Comparison of ENCODE assay signal across 8 mouse cellular contexts in genomic region chr4:133931349-133931748, GRCm38 (mm10). TPM values are rescaled to one million over a fixed set of nuclear protein-coding genes. Genes with fewer than 3 reads are reported as not detected.
DNase-seq lines count a peak whose midpoint lies in the region; ATAC-seq and TF ChIP-seq lines count a peak whose summit lies in the region.

No protein-coding gene starts in this region.

- H3K27me3 ChIP-seq in heart, embryonic 13.5 days (replicated peaks): no peaks in the 10 kb centered on the region
- no peaks in the 10 kb centered on the region for H3K27me3 ChIP-seq in stomach, postnatal 0 days (ENCODE audit: control insufficient read depth, insufficient read depth, low read length)
- H3K27me3 ChIP-seq in forebrain, embryonic 12.5 days: no peaks in the 10 kb centered on the region

- no peak overlapping the region for H3K27ac ChIP-seq in heart, embryonic 13.5 days (replicated peaks)
- H3K27ac ChIP-seq in stomach, postnatal 0 days (replicated peaks): no peak overlapping the region
- H3K27ac ChIP-seq in forebrain, embryonic 12.5 days: no peak overlapping the region

- H3K36me3 ChIP-seq in heart, embryonic 13.5 days: no peaks in the 10 kb centered on the region
- no peaks in the 10 kb centered on the region for H3K36me3 ChIP-seq in stomach, postnatal 0 days (ENCODE audit: control insufficient read depth, insufficient read depth, low read length)
- no peaks in the 10 kb centered on the region for H3K36me3 ChIP-seq in forebrain, embryonic 12.5 days (replicated peaks)

- H3K9ac ChIP-seq in heart, embryonic 13.5 days: no peak overlapping the region
- H3K9ac ChIP-seq in stomach, postnatal 0 days (ENCODE audit: low read length): no peak overlapping the region
- no peak overlapping the region for H3K9ac ChIP-seq in forebrain, embryonic 12.5 days

- intact Hi-C loops in heart, postnatal 25 days (cut with DNase I): loop anchor here (5.0 kb wide), 1 partner anchor 36 kb away; the partner anchor contains the start of gene Hmgn2

- H3K9me3 ChIP-seq in heart, embryonic 13.5 days: no peaks in the 10 kb centered on the region
- no peaks in the 10 kb centered on the region for H3K9me3 ChIP-seq in stomach, postnatal 0 days (ENCODE audit: control insufficient read depth, low read length)
- no peaks in the 10 kb centered on the region for H3K9me3 ChIP-seq in forebrain, embryonic 12.5 days

- peak overlapping the region; percentile 24; the same call in 1 of the 2 replicates for H3K4me2 ChIP-seq in heart, embryonic 13.5 days
- H3K4me2 ChIP-seq in stomach, postnatal 0 days (replicated peaks; ENCODE audit: low read depth): no peak overlapping the region
- no peak overlapping the region for H3K4me2 ChIP-seq in forebrain, embryonic 12.5 days

- WGBS in heart, embryonic 13.5 days: 17% methylated on average over 10 of the region's 10 CpGs
- WGBS in stomach, postnatal 0 days: 18% methylated on average over 10 of the region's 10 CpGs
- 14% methylated on average over 10 of the region's 10 CpGs for WGBS in forebrain, embryonic 12.5 days

- no peak for TF ChIP-seq EP300 in stomach, postnatal 0 days (optimal IDR thresholded peaks at IDR 0.05)

- no peak overlapping the region for H3K4me3 ChIP-seq in heart, embryonic 13.5 days
- no peak overlapping the region for H3K4me3 ChIP-seq in stomach, postnatal 0 days (ENCODE audit: low read depth, low read length)
- H3K4me3 ChIP-seq in forebrain, embryonic 12.5 days (replicated peaks): no peak overlapping the region

- DNase-seq in heart, postnatal 25 days (ENCODE audit: low spot score): no peak
- DNase-seq in thymus, postnatal 4 days: peak; percentile 35
- no peak for DNase-seq in thymus, adult 18-20 months
- peak; percentile 7 for DNase-seq in kidney, postnatal 14 days
- no peak for DNase-seq in stomach, postnatal 0 days (ENCODE audit: low spot score)
- no peak for DNase-seq in cerebellum, adult 11-12 months

- no peak for ATAC-seq in heart, embryonic 13.5 days (ENCODE audit: extremely low read depth, insufficient number of reproducible peaks, low FRiP score, low TSS enrichment)
- 0 out of 2 replicates have a peak, but pooled peaks have one; percentile 15 for ATAC-seq in stomach, postnatal 0 days (ENCODE audit: low FRiP score, low TSS enrichment)
- ATAC-seq in forebrain, embryonic 12.5 days (ENCODE audit: low FRiP score): no peak

- peaks cover 17% of the 10 kb centered on the region; the same call in 1 of the 2 replicates for H3K4me1 ChIP-seq in heart, embryonic 13.5 days
- H3K4me1 ChIP-seq in stomach, postnatal 0 days (replicated peaks; ENCODE audit: control insufficient read depth, insufficient read depth): no peaks in the 10 kb centered on the region
- peaks cover 3% of the 10 kb centered on the region; the same call in 1 of the 2 replicates for H3K4me1 ChIP-seq in forebrain, embryonic 12.5 days

- peak; percentile 75 for TF ChIP-seq CTCF in stomach, postnatal 0 days (IDR thresholded peaks at IDR 0.05; ENCODE audit: low read depth)

RNA-seq across cellular contexts. Expression of gene Hmgn2, which starts 37.1 kb away (rescaled TPM):
- 1,526 and 1,676 TPM in 2 replicates for polyA plus RNA-seq in heart, embryonic 13.5 days (2015; fragmentation: Nextera tagmentation; extraction: Ambion mirVana)
- total RNA-seq in heart, postnatal 25 days (2021): 100 to 1,000 TPM; 104 to 120 TPM
- polyA plus RNA-seq in stomach, postnatal 0 days (2015; fragmentation: Nextera tagmentation; extraction: Ambion mirVana): 762 and 782 TPM in 2 replicates
- polyA plus RNA-seq in forebrain, embryonic 12.5 days (2016; fragmentation: Nextera tagmentation; extraction: Ambion mirVana): 3,644 and 3,855 TPM in 2 replicates

RNA-seq across cellular contexts. Expression of gene Rps6ka1, which starts 43.8 kb away (rescaled TPM):
- polyA plus RNA-seq in heart, embryonic 13.5 days (2015; fragmentation: Nextera tagmentation; extraction: Ambion mirVana): 18.3 and 18.9 TPM in 2 replicates
- 1 to 10 TPM; 5.4 to 6.3 TPM for total RNA-seq in heart, postnatal 25 days (2021)
- polyA plus RNA-seq in stomach, postnatal 0 days (2015; fragmentation: Nextera tagmentation; extraction: Ambion mirVana): 45.5 and 46.0 TPM in 2 replicates
- 22.6 and 26.0 TPM in 2 replicates for polyA plus RNA-seq in forebrain, embryonic 12.5 days (2016; fragmentation: Nextera tagmentation; extraction: Ambion mirVana)

Comparison
In these comparisons a context has a peak if more than half of its experiments do, and no peak if none do; other contexts are left out.
1. DNase-seq: peak in thymus, postnatal 4 days (single experiment) and kidney, postnatal 14 days (single experiment); none in heart, postnatal 25 days (single experiment), thymus, adult 18-20 months (0 of 2), stomach, postnatal 0 days (single experiment) and cerebellum, adult 11-12 months (single experiment).